Mouse (Mus musculus) kidney, postnatal 4 days (tissue): ENCODE data around the gene Ap1s1.

ENCODE experiments used
- DNase-seq, 2 experiments: peaks; one replicate each; pipeline ENCODE4 v3.0.0; 2021; ENCODE audit warnings: mixed read lengths in 2 of 2

The Ap1s1 gene

GRCm38 (mm10) chr5:137015913-137016312 lies 30.0 kb downstream of the Ap1s1 start:
- no peak for DNase-seq

- DNase-seq, result no peak
Measured at GRCm38 (mm10) chr5:137012401-137012950, 33.5 kb downstream of the Ap1s1 start.

GRCm38 (mm10) chr5:137009988-137010387 lies 35.9 kb downstream of the Ap1s1 start:
- peak; percentile 78 to 82 for DNase-seq

- peak; percentile 64 to 66 for DNase-seq
Measured at GRCm38 (mm10) chr5:137007276-137007675, 38.7 kb downstream of the Ap1s1 start.

GRCm38 (mm10) chr5:137000612-137001011 lies 45.3 kb downstream of the Ap1s1 start:
- DNase-seq, result peak; percentile 41 to 42

- no peak for DNase-seq
Measured at GRCm38 (mm10) chr5:136999449-136999848, 46.5 kb downstream of the Ap1s1 start.

- DNase-seq, result no peak
Measured at GRCm38 (mm10) chr5:136989801-136990200, 56.1 kb downstream of the Ap1s1 start.

- DNase-seq, result peak; percentile 46
Measured at GRCm38 (mm10) chr5:136988420-136988819, 57.5 kb downstream of the Ap1s1 start.

GRCm38 (mm10) chr5:136987934-136988271 lies 58.0 kb downstream of the Ap1s1 start, which contains the start of gene Znhit1:
TSS of gene Znhit1 (minus strand) at chr5:136988021.
- DNase-seq, result peak in 1 of 2 experiments; percentile 44

- DNase-seq, result peak; percentile 79 to 87
Measured at GRCm38 (mm10) chr5:136987138-136987933, 58.6 kb downstream of the Ap1s1 start.

- peak; percentile 96 to 98 for DNase-seq
Measured at GRCm38 (mm10) chr5:136986695-136987137, 59.2 kb downstream of the Ap1s1 start, which contains the start of gene Plod3. TSS of gene Plod3 (plus strand) at chr5:136987019.
